Mouse (Mus musculus) midbrain, embryonic 10.5 days (tissue): ENCODE results near the gene Sh2b3. TPM values are rescaled to one million over a fixed set of nuclear protein-coding genes. Genes with fewer than 3 reads are reported as not detected.

Experiments
- microRNA-seq: library from miRNA; unstranded; fragments of <30 nt; microRNA quantifications from one replicate; pipeline ENCODE4, GENCODE M21; 2017
- polyA plus RNA-seq: library from polyadenylated mRNA; unstranded; fragments of >200 nt; fragmentation: Nextera tagmentation; extraction: Ambion mirVana; gene quantifications from 2 replicates; pipeline ENCODE4 v1.2.1, GENCODE M21; 2016

Gene Sh2b3
- polyA plus RNA-seq, 1 experiment from 2014 or later = 6.9 TPM

Small RNAs within 50 kb of the gene (microRNA-seq; reads per million reads assigned to microRNA genes)
- not detected for gene Mir7031

Other genes starting within 250 kb of the Sh2b3 start
- gene Aldh2, start 243.8 kb downstream of the Sh2b3 start, polyA plus RNA-seq = 104 and 111 TPM in 2 replicates
- gene Acad12, start 218.7 kb downstream of the Sh2b3 start, polyA plus RNA-seq = 2.1 TPM in 2 replicates
- gene Acad10, start 177.1 kb downstream of the Sh2b3 start, polyA plus RNA-seq = 3.7 and 3.9 TPM in 2 replicates
- gene Brap, start 177.1 kb downstream of the Sh2b3 start, polyA plus RNA-seq = 40.4 and 44.8 TPM in 2 replicates
- 36.6 and 37.3 TPM in 2 replicates for gene Atxn2, start 126.3 kb downstream of the Sh2b3 start, polyA plus RNA-seq
- gene Pheta1, start 11.3 kb upstream of the Sh2b3 start, polyA plus RNA-seq = 46.7 and 52.9 TPM in 2 replicates
- 6.4 and 10.2 TPM in 2 replicates for gene Cux2, start 212.5 kb upstream of the Sh2b3 start, polyA plus RNA-seq